Mouse (Mus musculus) myocyte (in vitro differentiated cells): ENCODE data around the gene Gpx3. TPM values are rescaled to one million over a fixed set of nuclear protein-coding genes. Genes with fewer than 3 reads are reported as not detected.
"Not testable (repeated sequence)": the region's sequence is repeated elsewhere in the genome, so short reads cannot be mapped to it uniquely, and the experiment has no call there.

ENCODE experiments used
- H3K27me3 ChIP-seq: one replicate; pipeline ENCODE4 v1.6.1; 2011; ENCODE audit not compliant: control insufficient read depth, insufficient read depth, insufficient read length
- H3K36me3 ChIP-seq: one replicate; pipeline ENCODE4 v1.6.1; 2011; ENCODE audit not compliant: control insufficient read depth, insufficient read depth
- H3K4me2 ChIP-seq: one replicate; pipeline ENCODE4 v1.6.1; 2011; ENCODE audit warnings: low read depth, control low read depth
- H3K4me3 ChIP-seq: one replicate; pipeline ENCODE4 v1.5.1; 2011; ENCODE audit warnings: mild to moderate bottlenecking, control low read depth, moderate library complexity
- H3K79me2 ChIP-seq: one replicate; pipeline ENCODE4 v1.6.1; 2011; ENCODE audit not compliant: control insufficient read depth, insufficient read depth
- H3ac ChIP-seq: one replicate; pipeline ENCODE4 v1.6.1; 2011; ENCODE audit not compliant: control insufficient read depth, insufficient read length
- CEBPB ChIP-seq: IDR thresholded peaks from 2 replicates; pipeline ENCODE4 v1.6.1; 2011; ENCODE audit warnings: mild to moderate bottlenecking, moderate library complexity; ENCODE audit not compliant: poor library complexity, insufficient read depth, severe bottlenecking
- E2F4 ChIP-seq: IDR thresholded peaks from one replicate; pipeline ENCODE4 v1.6.1; 2011; ENCODE audit warnings: mild to moderate bottlenecking, control low read depth, moderate library complexity; ENCODE audit not compliant: insufficient read depth
- MAX ChIP-seq: IDR thresholded peaks from one replicate; pipeline ENCODE4 v1.6.1; 2011; ENCODE audit warnings: low read depth, mild to moderate bottlenecking, control low read depth
- MYOD1 ChIP-seq, 3 experiments: IDR thresholded peaks; one replicate each; pipeline ENCODE4 v1.6.1; 2011; ENCODE audit warnings: control low read depth in 2 of 3, low read depth in 2 of 3, mild to moderate bottlenecking in 2 of 3, moderate library complexity in 1 of 3; ENCODE audit not compliant: insufficient read length in 2 of 3, control insufficient read depth in 1 of 3
- MYOG ChIP-seq, 3 experiments: IDR thresholded peaks; one replicate each; pipeline ENCODE4 v1.6.1; 2011; ENCODE audit warnings: control low read depth in 2 of 3, low read depth in 2 of 3, mild to moderate bottlenecking in 2 of 3; ENCODE audit not compliant: insufficient read length in 2 of 3, control insufficient read depth in 1 of 3, insufficient read depth in 1 of 3
- POLR2A ChIP-seq: IDR thresholded peaks from one replicate; pipeline ENCODE4 v1.6.1; 2011; ENCODE audit warnings: low read depth, mild to moderate bottlenecking, control low read depth, moderate library complexity; ENCODE audit not compliant: insufficient read length
- POLR2AphosphoS2 ChIP-seq: IDR thresholded peaks from one replicate; pipeline ENCODE4 v1.6.1; 2011; ENCODE audit warnings: low read depth, control low read depth; ENCODE audit not compliant: insufficient read length
- REST ChIP-seq: IDR thresholded peaks from one replicate; pipeline ENCODE4 v1.6.1; 2011; ENCODE audit warnings: mild to moderate bottlenecking, control low read depth, moderate library complexity; ENCODE audit not compliant: insufficient read depth, insufficient read length
- SRF ChIP-seq: IDR thresholded peaks from one replicate; pipeline ENCODE4 v1.6.1; 2011; ENCODE audit warnings: low read depth; ENCODE audit not compliant: control insufficient read depth, insufficient read length
- TCF12 ChIP-seq: IDR thresholded peaks from one replicate; pipeline ENCODE4 v1.6.1; 2011; ENCODE audit warnings: mild to moderate bottlenecking, control low read depth; ENCODE audit not compliant: poor library complexity, insufficient read depth, severe bottlenecking
- TCF3 ChIP-seq: IDR thresholded peaks from one replicate; pipeline ENCODE4 v1.6.1; 2011; ENCODE audit warnings: low read depth, control low read depth; ENCODE audit not compliant: insufficient read length
- USF1 ChIP-seq: IDR thresholded peaks from one replicate; pipeline ENCODE4 v1.6.1; 2011; ENCODE audit warnings: low read depth, mild to moderate bottlenecking, control low read depth, moderate library complexity
- polyA plus RNA-seq: library from polyadenylated mRNA; unstranded; fragments of >200 nt; fragmentation: generic; extraction: Trizol; gene quantifications from one replicate; pipeline ENCODE4 v1.2.1, GENCODE M21; 2012; ENCODE audit warnings: missing spikeins

The Gpx3 gene
- polyA plus RNA-seq, 1 experiment: 9.4 TPM

DNA sequence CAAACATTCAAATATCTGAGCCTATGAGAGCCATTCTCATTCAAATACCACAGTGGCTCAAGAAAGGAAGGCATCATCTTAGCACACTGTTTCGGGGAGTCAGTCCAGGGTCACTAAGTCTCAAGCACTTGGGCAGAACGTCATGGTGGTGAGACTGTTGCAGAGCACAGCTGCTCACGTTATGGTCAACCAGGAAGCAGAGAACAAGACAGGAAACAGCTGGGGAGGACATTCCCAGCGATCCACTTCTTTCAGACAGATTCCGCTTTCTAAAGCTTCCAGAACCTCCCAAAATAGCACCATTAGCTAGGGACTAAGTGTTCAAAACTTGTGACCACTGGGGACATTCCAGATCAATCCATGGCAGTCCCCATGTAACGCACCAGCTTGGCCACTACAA is 14.3 kb upstream of the Gpx3 start:
- H3K27me3 ChIP-seq: no peaks in the 10 kb centered on the region
- H3K36me3 ChIP-seq: no peaks in the 10 kb centered on the region
- no peak overlapping the region for H3K4me3 ChIP-seq
- no peak overlapping the region for H3ac ChIP-seq
- H3K79me2 ChIP-seq: no peaks in the 10 kb centered on the region
- TF ChIP-seq TCF12: no peak
- TF ChIP-seq TCF3: peak; percentile 53
- no peak for TF ChIP-seq SRF
- TF ChIP-seq MYOG (IDR thresholded peaks at IDR 0.05; ENCODE audit: control insufficient read depth in 1 of 3, insufficient read depth in 1 of 3, insufficient read length in 2 of 3, low read depth in 2 of 3): peak; percentile 43 to 86 (median 58)
- TF ChIP-seq POLR2A: no peak
- no peak for TF ChIP-seq CEBPB
- TF ChIP-seq POLR2AphosphoS2: no peak
- peak in 2 of 3 experiments; percentile 66 to 73 for TF ChIP-seq MYOD1 (IDR thresholded peaks at IDR 0.05; ENCODE audit: control insufficient read depth in 1 of 3, insufficient read length in 2 of 3, low read depth in 2 of 3)
- TF ChIP-seq REST: no peak
- TF ChIP-seq MAX: no peak
- no peak overlapping the region for H3K4me2 ChIP-seq

- Histone ChIP-seq H3K36me3 (no peaks in the 10 kb centered on the region), H3K27me3 (no peaks in the 10 kb centered on the region), H3K79me2 (no peaks in the 10 kb centered on the region), H3K4me2 (no peak overlapping the region), H3ac (no peak overlapping the region), H3K4me3 (no peak overlapping the region)
- TF ChIP-seq TCF3 (no peak), E2F4 (no peak), REST (no peak), MYOD1 (IDR thresholded peaks at IDR 0.05; ENCODE audit: control insufficient read depth in 1 of 3, insufficient read length in 2 of 3, low read depth in 2 of 3) (no peak), USF1 (no peak), POLR2AphosphoS2 (no peak), SRF (no peak), MAX (no peak), CEBPB (no peak), POLR2A (no peak), MYOG (IDR thresholded peaks at IDR 0.05; ENCODE audit: control insufficient read depth in 1 of 3, insufficient read depth in 1 of 3, insufficient read length in 2 of 3, low read depth in 2 of 3) (no peak), TCF12 (no peak)
These were observed 10.9 kb upstream of the Gpx3 start for GRCm38 (mm10) chr11:54891341-54891740.

GRCm38 (mm10) chr11:54892091-54892490 is 10.2 kb upstream of the Gpx3 start:
- no peak overlapping the region for H3ac ChIP-seq
- no peaks in the 10 kb centered on the region for H3K27me3 ChIP-seq
- H3K4me3 ChIP-seq: no peak overlapping the region
- H3K4me2 ChIP-seq: no peak overlapping the region
- no peaks in the 10 kb centered on the region for H3K36me3 ChIP-seq
- no peaks in the 10 kb centered on the region for H3K79me2 ChIP-seq
- TF ChIP-seq REST (no peak), MYOD1 (IDR thresholded peaks at IDR 0.05; ENCODE audit: control insufficient read depth in 1 of 3, insufficient read length in 2 of 3, low read depth in 2 of 3) (no peak), E2F4 (no peak)

GRCm38 (mm10) chr11:54894589-54894988 is 7.7 kb upstream of the Gpx3 start:
- TF ChIP-seq SRF: no peak
- H3K27me3 ChIP-seq: no peaks in the 10 kb centered on the region
- no peaks in the 10 kb centered on the region for H3K79me2 ChIP-seq
- no peak overlapping the region for H3K4me3 ChIP-seq
- H3K4me2 ChIP-seq: no peak overlapping the region
- no peaks in the 10 kb centered on the region for H3K36me3 ChIP-seq
- H3ac ChIP-seq: no peak overlapping the region

- H3ac ChIP-seq, H3K36me3 ChIP-seq, H3K27me3 ChIP-seq, H3K4me3 ChIP-seq, H3K79me2 ChIP-seq, H3K4me2 ChIP-seq: not testable (repeated sequence)
These were observed 5.6 kb upstream of the Gpx3 start for GRCm38 (mm10) chr11:54896646-54897045.

GRCm38 (mm10) chr11:54897470-54897869 is 4.8 kb upstream of the Gpx3 start:
- no peak for TF ChIP-seq USF1
- TF ChIP-seq CEBPB: peak; percentile 38; the same call in 1 of the 2 replicates
- peak in 1 of 3 experiments; percentile 25 for TF ChIP-seq MYOD1 (IDR thresholded peaks at IDR 0.05; ENCODE audit: control insufficient read depth in 1 of 3, insufficient read length in 2 of 3, low read depth in 2 of 3)
- TF ChIP-seq TCF12: no peak
- Histone ChIP-seq H3K4me2 (no peak overlapping the region), H3K27me3 (no peaks in the 10 kb centered on the region), H3K4me3 (no peak overlapping the region), H3K36me3 (no peaks in the 10 kb centered on the region), H3ac (no peak overlapping the region), H3K79me2 (no peaks in the 10 kb centered on the region)
